Mouse (Mus musculus) myocyte (in vitro differentiated cells): ENCODE measurements around the gene Dio1.

Source experiments
- CEBPB ChIP-seq: IDR thresholded peaks from 2 replicates; pipeline ENCODE4 v1.6.1; 2011; ENCODE audit warnings: mild to moderate bottlenecking, moderate library complexity; ENCODE audit not compliant: poor library complexity, insufficient read depth, severe bottlenecking
- E2F4 ChIP-seq: IDR thresholded peaks from one replicate; pipeline ENCODE4 v1.6.1; 2011; ENCODE audit warnings: mild to moderate bottlenecking, control low read depth, moderate library complexity; ENCODE audit not compliant: insufficient read depth
- MYOD1 ChIP-seq, 3 experiments: IDR thresholded peaks; one replicate each; pipeline ENCODE4 v1.6.1; 2011; ENCODE audit warnings: control low read depth in 2 of 3, low read depth in 2 of 3, mild to moderate bottlenecking in 2 of 3, moderate library complexity in 1 of 3; ENCODE audit not compliant: insufficient read length in 2 of 3, control insufficient read depth in 1 of 3
- POLR2A ChIP-seq: IDR thresholded peaks from one replicate; pipeline ENCODE4 v1.6.1; 2011; ENCODE audit warnings: low read depth, mild to moderate bottlenecking, control low read depth, moderate library complexity; ENCODE audit not compliant: insufficient read length
- POLR2AphosphoS2 ChIP-seq: IDR thresholded peaks from one replicate; pipeline ENCODE4 v1.6.1; 2011; ENCODE audit warnings: low read depth, control low read depth; ENCODE audit not compliant: insufficient read length
- TCF12 ChIP-seq: IDR thresholded peaks from one replicate; pipeline ENCODE4 v1.6.1; 2011; ENCODE audit warnings: mild to moderate bottlenecking, control low read depth; ENCODE audit not compliant: poor library complexity, insufficient read depth, severe bottlenecking

DNA sequence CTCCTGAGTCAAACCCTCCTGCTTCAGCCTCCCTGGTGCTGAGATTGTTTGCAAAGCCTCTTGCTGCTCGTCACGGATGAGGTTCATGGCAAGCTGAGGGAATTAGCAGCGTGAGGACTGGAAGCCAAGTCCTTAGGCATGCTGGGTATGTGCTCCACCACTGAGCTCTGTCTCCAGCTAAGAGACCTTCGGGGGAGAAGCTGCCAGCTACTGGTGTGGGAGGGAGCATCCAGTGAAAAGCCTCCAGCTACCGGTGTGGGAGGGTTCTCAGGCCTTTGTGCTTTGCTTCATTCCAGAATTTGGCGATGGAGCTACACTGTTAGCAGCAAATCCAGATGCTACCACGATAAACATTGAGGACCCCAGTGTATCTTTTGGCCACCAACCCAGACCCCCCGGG lies 11.7 kb upstream of the Dio1 start:
- TF ChIP-seq TCF12, result no peak
- TF ChIP-seq POLR2AphosphoS2, result no peak
- no peak for TF ChIP-seq MYOD1 (IDR thresholded peaks at IDR 0.05; ENCODE audit: control insufficient read depth in 1 of 3, insufficient read length in 2 of 3, low read depth in 2 of 3)
- no peak for TF ChIP-seq POLR2A
- TF ChIP-seq E2F4, result no peak
- TF ChIP-seq CEBPB, result no peak
